Mouse (Mus musculus) megakaryocyte progenitor cell, adult 5-6 weeks (primary cell): ENCODE measurements around the gene Sgo1. TPM values are rescaled to one million over a fixed set of nuclear protein-coding genes. Genes with fewer than 3 reads are reported as not detected.
A peak's percentile ranks its signal among the peaks of the same experiment; 100 is the strongest.

Experiments
- ATAC-seq: replicated peaks from 2 replicates; pipeline ENCODE4 v1.8.0; 2016; ENCODE audit warnings: mild to moderate bottlenecking, moderate TSS enrichment, inconsistent platforms; ENCODE audit not compliant: poor library complexity
- total RNA-seq, 2 experiments: library from RNA; stranded (forward) in 1 of 2; stranded (reverse) in 1 of 2; fragments of 157-497, 149-512 nt in 1 of 2; fragments of 200-1000 nt in 1 of 2; gene quantifications; 2 replicates each; pipeline versions ENCODE4 v1.2.3 to v1.2.4; 2015 to 2017

Gene Sgo1
- total RNA-seq, 2 experiments from 2014 or later: 34.9 to 72.8 TPM

DNA sequence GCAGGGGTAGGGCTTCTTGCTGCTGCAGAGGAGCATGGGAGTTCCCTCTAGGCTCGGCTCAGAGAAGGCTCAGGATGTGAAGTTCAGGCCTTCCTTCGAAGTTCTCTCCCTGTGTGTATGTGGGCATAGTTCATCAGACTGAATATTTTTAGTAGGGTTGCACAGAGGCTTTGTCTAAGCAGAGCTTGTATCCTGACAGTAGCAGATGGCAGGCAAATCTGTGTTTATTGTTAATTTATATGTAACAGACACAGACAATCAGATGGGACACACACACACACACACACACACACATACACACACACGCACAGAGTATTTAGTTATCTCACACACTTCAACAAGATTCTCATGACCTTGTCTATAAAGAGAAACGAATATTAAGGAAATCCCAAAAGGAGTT is 34.5 kb downstream of the Sgo1 start:
- ATAC-seq: no peak

DNA sequence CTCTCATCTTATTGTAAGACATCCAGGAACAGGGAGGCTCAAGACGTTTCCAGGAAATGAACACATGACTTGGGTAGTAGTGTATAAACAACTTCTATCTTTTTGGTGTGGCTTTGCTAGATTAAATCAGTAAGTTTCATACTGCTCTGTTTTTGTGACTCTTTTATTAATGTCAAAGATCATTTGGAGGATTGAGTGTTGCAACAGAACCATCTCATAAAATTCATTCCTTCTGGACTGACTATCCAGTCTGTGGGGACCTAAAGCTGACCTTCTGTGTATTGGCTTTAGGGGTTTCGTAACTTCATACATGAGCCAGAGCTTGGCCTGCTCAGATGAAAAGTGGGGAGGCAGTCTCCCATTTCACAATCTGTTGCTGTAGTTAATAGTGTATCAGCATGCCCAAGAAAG is 38.9 kb downstream of the Sgo1 start:
- no peak for ATAC-seq

DNA sequence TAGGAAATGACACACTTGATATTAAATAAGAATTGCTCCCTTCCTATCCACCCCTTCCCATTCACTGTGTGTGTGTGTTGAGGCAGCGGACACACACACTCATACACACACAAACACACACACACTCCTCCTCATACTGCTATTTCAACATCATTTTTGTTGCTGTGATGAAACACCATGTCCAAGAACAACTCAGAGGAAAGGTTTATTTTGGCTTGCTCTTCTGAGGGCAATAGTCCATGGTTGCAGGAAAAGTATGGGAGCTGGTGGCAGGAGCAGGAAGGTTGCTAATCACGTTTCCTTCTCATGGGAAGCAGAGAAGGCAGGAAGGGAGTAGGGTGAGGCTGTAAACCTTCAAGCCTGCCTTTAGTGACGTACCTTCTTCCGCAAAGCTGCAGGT is 45.8 kb downstream of the Sgo1 start:
- no peak for ATAC-seq

DNA sequence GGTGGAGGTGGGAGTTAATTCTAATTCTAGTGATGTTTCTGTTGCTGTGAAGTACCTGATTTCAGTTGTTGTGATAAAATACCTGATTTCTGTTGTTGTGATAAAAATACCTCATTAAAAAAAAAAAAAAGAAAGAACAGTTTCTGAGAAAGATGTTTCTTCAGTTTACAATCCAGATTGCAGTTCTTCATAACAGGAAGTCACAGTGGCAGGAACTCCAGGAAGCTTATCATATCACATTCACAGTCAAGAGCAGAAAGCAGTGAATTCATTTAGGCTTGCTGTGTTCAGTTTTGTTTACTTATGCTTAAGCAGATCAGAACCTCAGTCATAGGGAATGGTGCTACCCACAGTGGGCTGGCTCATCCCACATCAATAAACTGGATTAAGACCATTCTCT is 57.8 kb downstream of the Sgo1 start:
- ATAC-seq: no peak

DNA sequence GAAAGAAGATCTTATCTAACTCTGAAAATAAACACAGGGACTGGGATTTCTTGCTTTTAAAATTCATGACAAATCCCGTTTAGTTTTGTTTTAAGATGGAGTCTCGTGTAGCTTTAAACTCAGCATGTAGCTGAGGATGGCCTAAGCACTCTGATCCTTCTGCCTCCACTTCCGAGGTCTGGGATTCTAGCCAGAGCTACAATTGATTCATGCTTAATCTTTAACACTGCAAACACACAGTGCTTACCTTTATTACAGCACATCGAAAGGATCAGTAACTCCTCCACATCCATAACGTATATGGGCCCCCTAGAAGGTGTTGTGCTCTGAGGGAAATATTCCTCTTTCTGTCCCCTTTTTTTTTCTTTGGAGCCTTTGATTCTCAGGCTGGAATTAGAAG is 61.0 kb downstream of the Sgo1 start:
- ATAC-seq: no peak

DNA sequence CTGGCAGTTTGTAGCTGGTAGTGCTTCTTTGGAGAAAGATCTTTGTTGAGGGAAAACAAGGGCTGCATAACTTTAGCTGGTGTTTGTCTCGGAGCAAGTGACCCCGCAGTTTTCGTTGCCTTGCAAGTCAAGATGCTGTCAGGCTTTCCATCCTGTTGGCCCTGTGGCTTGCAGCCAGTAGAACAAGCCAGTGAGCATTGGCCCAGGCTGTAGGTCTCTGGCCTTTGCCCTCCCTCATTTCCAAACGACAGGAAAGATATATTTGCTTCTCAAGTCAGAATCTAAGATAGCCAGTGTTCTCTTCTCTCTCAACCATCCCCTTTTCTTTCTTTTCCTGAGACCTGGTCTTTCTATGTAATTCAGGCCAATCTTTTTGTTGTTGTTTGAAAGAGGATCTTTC is 61.6 kb downstream of the Sgo1 start:
- no peak for ATAC-seq

DNA sequence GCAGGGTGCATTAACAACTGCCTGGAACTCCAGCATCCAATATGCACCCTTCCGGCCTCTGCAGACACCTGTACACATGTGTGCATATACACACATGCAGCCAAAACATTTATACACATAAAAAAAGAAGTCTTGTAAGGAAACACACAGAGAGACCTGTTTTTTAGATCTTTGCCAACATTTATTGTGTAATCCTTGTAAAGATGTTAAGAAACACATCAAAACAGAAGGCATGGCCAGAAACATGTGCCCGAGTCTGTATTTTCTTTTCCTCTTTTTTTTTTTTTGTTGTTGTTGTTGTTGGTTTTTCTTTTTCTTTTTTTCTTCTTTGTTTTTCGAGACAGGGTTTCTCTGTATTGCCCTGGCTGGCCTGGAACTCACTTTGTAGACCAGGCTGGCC is 63.0 kb downstream of the Sgo1 start:
- ATAC-seq: peak; percentile 44; the same call in 1 of the 2 replicates

Other genes starting within 250 kb of the Sgo1 start
- not detected in 2 replicates for gene Efhb, start 226.0 kb downstream of the Sgo1 start, total RNA-seq (2015)
- 0.07 TPM in 1 of 2 replicates, not detected in the other for gene Efhb, start 226.0 kb downstream of the Sgo1 start, total RNA-seq (2017)
- gene Rab5a, start 210.1 kb downstream of the Sgo1 start, total RNA-seq (2015): 59.6 and 62.4 TPM in 2 replicates
- gene Rab5a, start 210.1 kb downstream of the Sgo1 start, total RNA-seq (2017): 58.3 and 63.2 TPM in 2 replicates
- not detected in 2 replicates for gene Pp2d1, start 149.9 kb downstream of the Sgo1 start, total RNA-seq (2015)
- gene Pp2d1, start 149.9 kb downstream of the Sgo1 start, total RNA-seq (2017): 0.04 TPM in 1 of 2 replicates, not detected in the other
- gene Kat2b, start 122.5 kb downstream of the Sgo1 start, total RNA-seq (2015): 19.8 and 20.1 TPM in 2 replicates
- 23.6 and 37.0 TPM in 2 replicates for gene Kat2b, start 122.5 kb downstream of the Sgo1 start, total RNA-seq (2017)
- gene Sult1c2, start 157.0 kb upstream of the Sgo1 start, total RNA-seq (2015): not detected in 2 replicates
- not detected in 2 replicates for gene Sult1c2, start 157.0 kb upstream of the Sgo1 start, total RNA-seq (2017)